Mouse (Mus musculus) frontal cortex, postnatal 10 days (tissue): ENCODE measurements around the gene Dnaja1.

Experiments
- DNase-seq, 2 experiments: peaks; one replicate each; pipeline ENCODE4 v3.0.0; 2022; ENCODE audit warnings: low spot score in 2 of 2, mixed read lengths in 1 of 2

Dnaja1 gene

GRCm38 (mm10) chr4:40735351-40735750 lies 13.4 kb downstream of the Dnaja1 start:
- no peak for DNase-seq

- no peak for DNase-seq
Observed at GRCm38 (mm10) chr4:40757157-40757779, 35.3 kb downstream of the Dnaja1 start.

GRCm38 (mm10) chr4:40757780-40758420 lies 36.0 kb downstream of the Dnaja1 start, which contains the start of gene Smu1:
TSS of gene Smu1 (minus strand) at chr4:40757923.
- DNase-seq = peak; percentile 94 to 96

GRCm38 (mm10) chr4:40759876-40760275 lies 37.9 kb downstream of the Dnaja1 start:
- no peak for DNase-seq

GRCm38 (mm10) chr4:40774279-40775259 lies 52.6 kb downstream of the Dnaja1 start:
- DNase-seq = peak; percentile 20 to 56

- DNase-seq = no peak
Observed at GRCm38 (mm10) chr4:40776416-40776815, 54.5 kb downstream of the Dnaja1 start.

- DNase-seq = no peak
Observed at GRCm38 (mm10) chr4:40777116-40777515, 55.2 kb downstream of the Dnaja1 start.

- no peak for DNase-seq
Observed at GRCm38 (mm10) chr4:40778656-40779055, 56.7 kb downstream of the Dnaja1 start.

- peak in 1 of 2 experiments; percentile 20 for DNase-seq
Observed at GRCm38 (mm10) chr4:40781143-40781542, 59.2 kb downstream of the Dnaja1 start.

- DNase-seq = no peak
Observed at GRCm38 (mm10) chr4:40781797-40782495, 60.0 kb downstream of the Dnaja1 start.

- no peak for DNase-seq
Observed at GRCm38 (mm10) chr4:40783049-40783448, 61.1 kb downstream of the Dnaja1 start.

- DNase-seq = no peak
Observed at GRCm38 (mm10) chr4:40784556-40785169, 62.7 kb downstream of the Dnaja1 start.

- DNase-seq = no peak
Observed at GRCm38 (mm10) chr4:40785620-40786166, 63.7 kb downstream of the Dnaja1 start.

- DNase-seq = no peak
Observed at GRCm38 (mm10) chr4:40786578-40786977, 64.6 kb downstream of the Dnaja1 start.
